Mouse (Mus musculus) brain, embryonic 14.5 days (tissue): ENCODE results near the gene Cxcr5.

Experiments used
- CTCF ChIP-seq: fragments of 200-500 bp; IDR thresholded peaks from 2 replicates; pipeline ENCODE4 v1.5.1; 2012; ENCODE audit warnings: inconsistent platforms, mild to moderate bottlenecking, moderate library complexity, borderline replicate concordance; ENCODE audit not compliant: insufficient read depth, insufficient read length; ENCODE audit errors: extremely low read depth
- POLR2A ChIP-seq: fragments of 200-500 bp; IDR thresholded peaks from 2 replicates; pipeline ENCODE4 v1.6.1; 2012; ENCODE audit warnings: mild to moderate bottlenecking, inconsistent platforms, borderline replicate concordance; ENCODE audit not compliant: poor library complexity, insufficient read depth, insufficient read length, severe bottlenecking; ENCODE audit errors: extremely low read depth

DNA sequence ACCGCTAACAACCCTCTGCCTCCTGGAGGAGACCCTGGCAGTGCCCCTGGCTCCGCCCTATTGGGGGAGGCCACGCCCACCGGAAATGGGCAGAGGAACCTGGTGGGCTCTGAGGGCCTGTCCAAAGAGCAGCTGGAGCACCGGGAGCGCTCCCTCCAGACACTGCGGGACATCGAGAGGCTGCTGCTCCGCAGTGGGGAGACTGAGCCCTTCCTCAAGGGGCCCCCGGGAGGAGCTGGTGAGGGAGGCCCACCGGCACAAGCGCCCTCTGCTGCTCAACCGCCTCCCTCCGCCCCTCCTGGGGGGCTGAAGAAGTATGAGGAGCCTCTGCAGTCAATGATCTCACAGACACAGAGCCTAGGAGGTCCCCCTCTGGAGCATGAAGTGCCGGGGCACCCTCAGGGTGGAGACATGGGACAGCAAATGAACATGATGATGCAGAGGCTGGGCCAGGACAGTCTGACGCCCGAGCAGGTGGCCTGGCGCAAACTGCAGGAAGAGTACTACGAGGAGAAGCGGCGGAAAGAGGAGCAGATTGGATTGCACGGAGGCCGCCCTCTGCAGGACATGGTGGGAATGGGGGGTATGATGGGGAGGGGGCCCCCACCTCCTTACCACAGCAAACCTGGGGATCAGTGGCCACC lies 55.7 kb downstream of the Cxcr5 start:
- no peak for TF ChIP-seq CTCF
- TF ChIP-seq POLR2A: no peak
